Mouse (Mus musculus) brain, embryonic 14.5 days (tissue): ENCODE measurements around the gene Ostm1.

Experiments used
- CTCF ChIP-seq: fragments of 200-500 bp; IDR thresholded peaks from 2 replicates; pipeline ENCODE4 v1.5.1; 2012; ENCODE audit warnings: inconsistent platforms, mild to moderate bottlenecking, moderate library complexity, borderline replicate concordance; ENCODE audit not compliant: insufficient read depth, insufficient read length; ENCODE audit errors: extremely low read depth
- POLR2A ChIP-seq: fragments of 200-500 bp; IDR thresholded peaks from 2 replicates; pipeline ENCODE4 v1.6.1; 2012; ENCODE audit warnings: mild to moderate bottlenecking, inconsistent platforms, borderline replicate concordance; ENCODE audit not compliant: poor library complexity, insufficient read depth, insufficient read length, severe bottlenecking; ENCODE audit errors: extremely low read depth

DNA sequence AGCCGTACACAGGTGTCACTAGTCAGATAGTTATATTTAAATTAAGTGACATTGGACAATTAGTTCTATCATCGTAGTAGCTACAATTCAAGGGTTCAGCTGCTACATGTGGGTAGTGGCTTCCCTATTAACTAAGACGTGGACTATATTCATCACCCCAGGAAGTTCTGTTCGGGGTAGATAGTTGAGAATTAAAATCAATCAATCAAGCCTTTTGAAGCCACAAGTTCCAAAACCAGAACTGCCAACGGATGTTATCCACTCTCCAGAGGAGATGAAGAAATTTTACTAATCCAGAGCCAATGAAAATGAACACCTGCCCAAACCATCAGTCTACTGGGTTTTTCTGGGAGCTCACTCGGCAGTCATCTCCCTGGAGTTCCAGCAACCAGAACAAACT is 94.7 kb downstream of the Ostm1 start:
- TF ChIP-seq POLR2A (no peak), CTCF (no peak)
